Mouse (Mus musculus) CH12.LX (cell line): Measurements from ENCODE around the gene Akt3.

Experiments used
- CHD1 ChIP-seq: IDR thresholded peaks from 2 replicates; pipeline ENCODE4 v1.6.1; 2012; ENCODE audit warnings: low read depth, low read length, improper control_type of control experiment, inconsistent platforms
- CTCF ChIP-seq, 2 experiments: IDR thresholded peaks in 1 of 2; conservative IDR thresholded peaks in 1 of 2; 2 replicates each; pipeline ENCODE4 v1.5.1; 2011 to 2012; ENCODE audit warnings: low read depth in 2 of 2, low read length in 2 of 2, improper control_type of control experiment in 1 of 2, inconsistent platforms in 1 of 2, mild to moderate bottlenecking in 1 of 2, moderate library complexity in 1 of 2
- E2F4 ChIP-seq: IDR thresholded peaks from 2 replicates; pipeline ENCODE4 v1.6.1; 2011; ENCODE audit warnings: low read depth, low read length, improper control_type of control experiment; ENCODE audit not compliant: insufficient replicate concordance
- MXI1 ChIP-seq: IDR thresholded peaks from 2 replicates; pipeline ENCODE4 v1.6.1; 2011; ENCODE audit warnings: mild to moderate bottlenecking, low read depth, low read length, improper control_type of control experiment
- POLR2A ChIP-seq: IDR thresholded peaks from 2 replicates; pipeline ENCODE4 v1.6.1; 2011; ENCODE audit warnings: low read depth, mild to moderate bottlenecking, improper control_type of control experiment, low read length
- POLR2AphosphoS2 ChIP-seq: IDR thresholded peaks from 2 replicates; pipeline ENCODE4 v1.6.1; 2011; ENCODE audit warnings: low read depth, low read length, improper control_type of control experiment
- RCOR1 ChIP-seq: conservative IDR thresholded peaks from 2 replicates; pipeline ENCODE4 v1.6.1; 2012; ENCODE audit warnings: low read depth, mild to moderate bottlenecking, inconsistent platforms, low read length, improper control_type of control experiment
- SIN3A ChIP-seq: IDR thresholded peaks from 2 replicates; pipeline ENCODE4 v1.6.1; 2012; ENCODE audit warnings: low read length, improper control_type of control experiment, inconsistent platforms
- SMC3 ChIP-seq: IDR thresholded peaks from 2 replicates; pipeline ENCODE4 v1.6.1; 2011; ENCODE audit warnings: low read depth, low read length, improper control_type of control experiment
- TCF12 ChIP-seq: IDR thresholded peaks from 2 replicates; pipeline ENCODE4 v1.6.1; 2014; ENCODE audit warnings: low read depth, mild to moderate bottlenecking, inconsistent platforms, low read length, improper control_type of control experiment
- USF2 ChIP-seq: conservative IDR thresholded peaks from 2 replicates; pipeline ENCODE4 v1.6.1; 2011; ENCODE audit warnings: low read depth, low read length, improper control_type of control experiment
- ZMIZ1 ChIP-seq: IDR thresholded peaks from 2 replicates; pipeline ENCODE4 v1.6.1; 2012; ENCODE audit warnings: low read depth, mild to moderate bottlenecking, inconsistent platforms, low read length, improper control_type of control experiment

- no peak for TF ChIP-seq CTCF (conservative IDR thresholded peaks at IDR 0.05 in 1 of 2, IDR thresholded peaks at IDR 0.05 in 1 of 2; ENCODE audit: low read depth in 2 of 2, low read length in 2 of 2)
- TF ChIP-seq POLR2AphosphoS2: no peak
- TF ChIP-seq POLR2A: no peak
- no peak for TF ChIP-seq TCF12
- TF ChIP-seq SIN3A: no peak
- TF ChIP-seq RCOR1: no peak
- no peak for TF ChIP-seq USF2
- no peak for TF ChIP-seq MXI1
- no peak for TF ChIP-seq E2F4
- no peak for TF ChIP-seq SMC3
- TF ChIP-seq ZMIZ1: no peak
- TF ChIP-seq CHD1: no peak
Measured at GRCm38 (mm10) chr1:177065732-177066131, 192.3 kb downstream of the Akt3 start.
